Mouse (Mus musculus): ENCODE results near the gene Mettl8. TPM values are rescaled to one million over a fixed set of nuclear protein-coding genes. Genes with fewer than 3 reads are reported as not detected.

Gene Mettl8
- total RNA-seq, 1 experiment = 18.0 TPM

GRCm38 (mm10) chr2:71022991-71023390 lies 32.4 kb downstream of the Mettl8 start:
- Histone ChIP-seq H3K36me3 (ENCODE audit: control insufficient read depth, insufficient read depth, low read length, poor library complexity, severe bottlenecking) (no peaks in the 10 kb centered on the region), H3K4me3 (ENCODE audit: insufficient read depth in 1 of 2, low read depth in 1 of 2, low read length in 2 of 2, poor library complexity in 1 of 2, severe bottlenecking in 1 of 2) (no peak overlapping the region), H3K9me3 (ENCODE audit: control insufficient read depth, insufficient read depth, low read depth, low read length) (no peaks in the 10 kb centered on the region), H3K27ac (ENCODE audit: insufficient read depth, low read depth, low read length, poor library complexity, severe bottlenecking) (no peak overlapping the region), H3K4me1 (ENCODE audit: control insufficient read depth in 2 of 2, insufficient read depth in 2 of 2, low read length in 2 of 2, poor library complexity in 1 of 2) (peaks cover 3 to 16% of the 10 kb centered on the region in 2 experiments; a peak in 3 of 4 replicates), H3K9ac (ENCODE audit: insufficient read depth, low read depth, low read length, poor library complexity, severe bottlenecking) (no peak overlapping the region)
- DNase-seq (ENCODE audit: low read depth, low spot score) = no peak
- in situ Hi-C loops (cut with MboI; ENCODE audit: low sequenced_read_pairs in 2 of 2, unreplicated experiment in 2 of 2) = no loop called here
- TF ChIP-seq HCFC1 (IDR thresholded peaks at IDR 0.05; ENCODE audit: borderline replicate concordance, insufficient read depth, low read length) (no peak), ZC3H11A (IDR thresholded peaks at IDR 0.05; ENCODE audit: borderline replicate concordance, low read depth, low read length) (no peak), CHD2 (IDR thresholded peaks at IDR 0.05; ENCODE audit: low read depth, low read length) (no peak), ZNF384 (IDR thresholded peaks at IDR 0.05; ENCODE audit: low read depth, low read length) (no peak), MAFK (IDR thresholded peaks at IDR 0.05; ENCODE audit: insufficient read depth, low read depth, low read length) (no peak)

GRCm38 (mm10) chr2:71020674-71021073 lies 34.7 kb downstream of the Mettl8 start:
- no peak for DNase-seq (ENCODE audit: low read depth, low spot score)
- Histone ChIP-seq H3K4me3 (ENCODE audit: insufficient read depth in 1 of 2, low read depth in 1 of 2, low read length in 2 of 2, poor library complexity in 1 of 2, severe bottlenecking in 1 of 2) (no peak overlapping the region), H3K27ac (ENCODE audit: insufficient read depth, low read depth, low read length, poor library complexity, severe bottlenecking) (no peak overlapping the region), H3K9me3 (ENCODE audit: control insufficient read depth, insufficient read depth, low read depth, low read length) (no peaks in the 10 kb centered on the region), H3K9ac (ENCODE audit: insufficient read depth, low read depth, low read length, poor library complexity, severe bottlenecking) (no peak overlapping the region), H3K36me3 (ENCODE audit: control insufficient read depth, insufficient read depth, low read length, poor library complexity, severe bottlenecking) (no peaks in the 10 kb centered on the region), H3K4me1 (ENCODE audit: control insufficient read depth in 2 of 2, insufficient read depth in 2 of 2, low read length in 2 of 2, poor library complexity in 1 of 2) (peaks cover 0 to 14% of the 10 kb centered on the region in 2 experiments; a peak in 3 of 4 replicates)
- in situ Hi-C loops (cut with MboI; ENCODE audit: low sequenced_read_pairs in 2 of 2, unreplicated experiment in 2 of 2) = no loop called here
- no peak for TF ChIP-seq ZNF384 (IDR thresholded peaks at IDR 0.05; ENCODE audit: low read depth, low read length)
- no peak for TF ChIP-seq HCFC1 (IDR thresholded peaks at IDR 0.05; ENCODE audit: borderline replicate concordance, insufficient read depth, low read length)
- no peak for TF ChIP-seq CHD2 (IDR thresholded peaks at IDR 0.05; ENCODE audit: low read depth, low read length)
- TF ChIP-seq ZC3H11A (IDR thresholded peaks at IDR 0.05; ENCODE audit: borderline replicate concordance, low read depth, low read length) = no peak
- TF ChIP-seq MAFK (IDR thresholded peaks at IDR 0.05; ENCODE audit: insufficient read depth, low read depth, low read length) = no peak

- H3K9me3 ChIP-seq (ENCODE audit: control insufficient read depth, insufficient read depth, low read depth, low read length) = no peaks in the 10 kb centered on the region
- in situ Hi-C loops (cut with MboI; ENCODE audit: low sequenced_read_pairs in 2 of 2, unreplicated experiment in 2 of 2) = no loop called here
- H3K9ac ChIP-seq (ENCODE audit: insufficient read depth, low read depth, low read length, poor library complexity, severe bottlenecking) = no peak overlapping the region
- TF ChIP-seq CHD2 (IDR thresholded peaks at IDR 0.05; ENCODE audit: low read depth, low read length) = no peak
- no peak for TF ChIP-seq ZNF384 (IDR thresholded peaks at IDR 0.05; ENCODE audit: low read depth, low read length)
- no peak for TF ChIP-seq MAFK (IDR thresholded peaks at IDR 0.05; ENCODE audit: insufficient read depth, low read depth, low read length)
- TF ChIP-seq HCFC1 (IDR thresholded peaks at IDR 0.05; ENCODE audit: borderline replicate concordance, insufficient read depth, low read length) = no peak
- TF ChIP-seq ZC3H11A (IDR thresholded peaks at IDR 0.05; ENCODE audit: borderline replicate concordance, low read depth, low read length) = no peak
- H3K4me3 ChIP-seq (ENCODE audit: insufficient read depth in 1 of 2, low read depth in 1 of 2, low read length in 2 of 2, poor library complexity in 1 of 2, severe bottlenecking in 1 of 2) = no peak overlapping the region
- H3K4me1 ChIP-seq (ENCODE audit: control insufficient read depth in 2 of 2, insufficient read depth in 2 of 2, low read length in 2 of 2, poor library complexity in 1 of 2) = peaks cover 0 to 14% of the 10 kb centered on the region in 2 experiments; a peak in 3 of 4 replicates
- no peak for DNase-seq (ENCODE audit: low read depth, low spot score)
- no peak overlapping the region for H3K27ac ChIP-seq (ENCODE audit: insufficient read depth, low read depth, low read length, poor library complexity, severe bottlenecking)
- no peaks in the 10 kb centered on the region for H3K36me3 ChIP-seq (ENCODE audit: control insufficient read depth, insufficient read depth, low read length, poor library complexity, severe bottlenecking)
These were observed 35.5 kb downstream of the Mettl8 start for GRCm38 (mm10) chr2:71019704-71020375.

GRCm38 (mm10) chr2:71019277-71019676 lies 36.1 kb downstream of the Mettl8 start:
- H3K9ac ChIP-seq (ENCODE audit: insufficient read depth, low read depth, low read length, poor library complexity, severe bottlenecking) = no peak overlapping the region
- H3K4me3 ChIP-seq (ENCODE audit: insufficient read depth in 1 of 2, low read depth in 1 of 2, low read length in 2 of 2, poor library complexity in 1 of 2, severe bottlenecking in 1 of 2) = no peak overlapping the region
- no peaks in the 10 kb centered on the region; the same call in 1 of the 2 replicates for H3K36me3 ChIP-seq (ENCODE audit: control insufficient read depth, insufficient read depth, low read length, poor library complexity, severe bottlenecking)
- in situ Hi-C loops (cut with MboI; ENCODE audit: low sequenced_read_pairs in 2 of 2, unreplicated experiment in 2 of 2) = no loop called here
- no peak for DNase-seq (ENCODE audit: low read depth, low spot score)
- TF ChIP-seq CHD2 (IDR thresholded peaks at IDR 0.05; ENCODE audit: low read depth, low read length) = no peak
- no peak for TF ChIP-seq ZC3H11A (IDR thresholded peaks at IDR 0.05; ENCODE audit: borderline replicate concordance, low read depth, low read length)
- no peak for TF ChIP-seq MAFK (IDR thresholded peaks at IDR 0.05; ENCODE audit: insufficient read depth, low read depth, low read length)
- no peak for TF ChIP-seq HCFC1 (IDR thresholded peaks at IDR 0.05; ENCODE audit: borderline replicate concordance, insufficient read depth, low read length)
- H3K4me1 ChIP-seq (ENCODE audit: control insufficient read depth in 2 of 2, insufficient read depth in 2 of 2, low read length in 2 of 2, poor library complexity in 1 of 2) = peaks cover 0 to 14% of the 10 kb centered on the region in 2 experiments; a peak in 3 of 4 replicates
- H3K27ac ChIP-seq (ENCODE audit: insufficient read depth, low read depth, low read length, poor library complexity, severe bottlenecking) = no peak overlapping the region
- H3K9me3 ChIP-seq (ENCODE audit: control insufficient read depth, insufficient read depth, low read depth, low read length) = no peaks in the 10 kb centered on the region
